Mouse (Mus musculus) spleen, adult 2 months (tissue): ENCODE results near the gene Nexn. TPM values are rescaled to one million over a fixed set of nuclear protein-coding genes. Genes with fewer than 3 reads are reported as not detected.
"Not testable (repeated sequence)": the region's sequence is repeated elsewhere in the genome, so short reads cannot be mapped to it uniquely, and the experiment has no call there.

Source experiments
- DNase-seq, 2 experiments: peaks; one replicate each; pipeline versions ENCODE4 v3.0.0 to v3.0.0-alpha.2; 2012 to 2021; ENCODE audit warnings: low spot score in 2 of 2, low read depth in 1 of 2
- H3K27ac ChIP-seq: fragments of 200-500 bp; 2 replicates; pipeline ENCODE4 v1.5.1; 2012; ENCODE audit warnings: low read length, inconsistent platforms; ENCODE audit not compliant: insufficient read depth
- H3K27me3 ChIP-seq: fragments of 200-500 bp; 2 replicates; pipeline ENCODE4 v1.6.1; 2012; ENCODE audit warnings: mild to moderate bottlenecking, moderate library complexity, low read length, inconsistent platforms; ENCODE audit not compliant: control insufficient read depth, insufficient read depth
- H3K36me3 ChIP-seq: fragments of 200-500 bp; 2 replicates; pipeline ENCODE4 v1.6.1; 2012; ENCODE audit warnings: mild to moderate bottlenecking, low read length, inconsistent platforms; ENCODE audit not compliant: control insufficient read depth, insufficient read depth
- H3K4me1 ChIP-seq: fragments of 200-500 bp; 2 replicates; pipeline ENCODE4 v1.6.1; 2011; ENCODE audit warnings: inconsistent platforms; ENCODE audit not compliant: control insufficient read depth, insufficient read depth, insufficient read length
- H3K4me3 ChIP-seq: fragments of 200-500 bp; 2 replicates; pipeline ENCODE4 v1.5.1; 2011; ENCODE audit warnings: mild to moderate bottlenecking, inconsistent platforms; ENCODE audit not compliant: insufficient read depth, insufficient read length; ENCODE audit errors: extremely low read depth
- CTCF ChIP-seq: fragments of 200-500 bp; IDR thresholded peaks from 2 replicates; pipeline ENCODE4 v1.5.1; 2011; ENCODE audit warnings: mild to moderate bottlenecking, inconsistent platforms; ENCODE audit not compliant: insufficient read depth, insufficient read length, insufficient replicate concordance; ENCODE audit errors: extremely low read depth
- POLR2A ChIP-seq: fragments of 200-500 bp; IDR thresholded peaks from 2 replicates; pipeline ENCODE4 v1.6.1; 2011; ENCODE audit warnings: low read depth, low read length, inconsistent platforms
- WGBS: fragments of 180-500 bp; shearing (Covaris S2); methylation state at CpG from one replicate; pipeline ENCODE4 v1.1.7; 2018; 5-methylcytosine and 5-hydroxymethylcytosine counted together
- polyA plus RNA-seq: library from polyadenylated mRNA; depleted of rRNA; stranded (reverse); fragments of >200 nt; gene quantifications from 2 replicates; pipeline ENCODE4 v1.2.3, GENCODE M21; 2012; rRNA removed

Nexn gene
- polyA plus RNA-seq, result 0.18 TPM in 1 of 2 replicates, not detected in the other

GRCm38 (mm10) chr3:152266036-152266421, at the start of gene Nexn:
Gene Nexn, minus strand, starts transcription at chr3:152266350.
- Histone ChIP-seq H3K36me3 (no peaks in the 10 kb centered on the region), H3K4me3 (peak within 1 kb of the TSS; percentile 23; the same call in 1 of the 2 replicates), H3K27ac (peak within 1 kb of the TSS; percentile 53), H3K27me3 (peaks cover 8% of the 10 kb centered on the region), H3K4me1 (no peaks in the 10 kb centered on the region; the same call in none of the 2 replicates)
- DNase-seq, result no peak
- no peak for TF ChIP-seq CTCF
- TF ChIP-seq POLR2A, result no peak
- 15% methylated on average over 13 of the region's 13 CpGs for WGBS

GRCm38 (mm10) chr3:152315613-152316012, 49.5 kb upstream of the Nexn start:
- TF ChIP-seq CTCF (peak; percentile 98), POLR2A (no peak)
- 17% methylated on average over 7 of the region's 7 CpGs for WGBS
- H3K4me1 ChIP-seq, result no peaks in the 10 kb centered on the region
- no peak overlapping the region for H3K27ac ChIP-seq
- no peak overlapping the region for H3K4me3 ChIP-seq
- peaks cover 3% of the 10 kb centered on the region for H3K36me3 ChIP-seq
- H3K27me3 ChIP-seq, result no peaks in the 10 kb centered on the region
- DNase-seq, result peak; percentile 62 to 74

- not testable (repeated sequence) for H3K27ac ChIP-seq, H3K27me3 ChIP-seq, H3K4me3 ChIP-seq, DNase-seq, H3K4me1 ChIP-seq, H3K36me3 ChIP-seq
- 80% methylated on average over 14 of the region's 14 CpGs for WGBS
Observed at GRCm38 (mm10) chr3:152314666-152315065, 48.5 kb upstream of the Nexn start.

GRCm38 (mm10) chr3:152309250-152309645, 43.1 kb upstream of the Nexn start:
- Histone ChIP-seq H3K36me3 (peaks cover 3% of the 10 kb centered on the region; the same call in 1 of the 2 replicates), H3K27me3 (no peaks in the 10 kb centered on the region), H3K4me1 (no peaks in the 10 kb centered on the region), H3K27ac (no peak overlapping the region), H3K4me3 (no peak overlapping the region)
- TF ChIP-seq POLR2A (no peak), CTCF (no peak)
- 94% methylated on average over 9 of the region's 9 CpGs for WGBS
- DNase-seq, result no peak

GRCm38 (mm10) chr3:152308485-152309249, 42.5 kb upstream of the Nexn start:
- Histone ChIP-seq H3K27ac (no peak overlapping the region), H3K27me3 (no peaks in the 10 kb centered on the region), H3K4me1 (no peaks in the 10 kb centered on the region), H3K36me3 (peaks cover 3% of the 10 kb centered on the region; the same call in 1 of the 2 replicates), H3K4me3 (no peak overlapping the region)
- no peak for DNase-seq
- WGBS, result 85% methylated on average over 10 of the region's 10 CpGs
- TF ChIP-seq POLR2A (no peak), CTCF (no peak)

- Histone ChIP-seq H3K27ac (no peak overlapping the region), H3K4me3 (no peak overlapping the region), H3K36me3 (0 out of 2 replicates have a peak, but pooled peaks cover 1% of the 10 kb centered on the region), H3K27me3 (no peaks in the 10 kb centered on the region), H3K4me1 (no peaks in the 10 kb centered on the region)
- TF ChIP-seq POLR2A, result no peak
- no peak for TF ChIP-seq CTCF
- 93% methylated on average over 4 of the region's 4 CpGs for WGBS
- no peak for DNase-seq
Observed at GRCm38 (mm10) chr3:152305971-152306370, 39.8 kb upstream of the Nexn start.

GRCm38 (mm10) chr3:152305080-152305479, 38.9 kb upstream of the Nexn start:
- H3K27ac ChIP-seq, result no peak overlapping the region
- 0 out of 2 replicates have a peak, but pooled peaks cover 1% of the 10 kb centered on the region for H3K36me3 ChIP-seq
- 92% methylated on average over 8 of the region's 8 CpGs for WGBS
- no peak for TF ChIP-seq POLR2A
- no peak for TF ChIP-seq CTCF
- no peak for DNase-seq
- H3K4me1 ChIP-seq, result no peaks in the 10 kb centered on the region
- no peak overlapping the region for H3K4me3 ChIP-seq
- H3K27me3 ChIP-seq, result no peaks in the 10 kb centered on the region
